Mouse (Mus musculus) liver, adult 2 months (tissue): ENCODE measurements around the gene Limk1. TPM values are rescaled to one million over a fixed set of nuclear protein-coding genes. Genes with fewer than 3 reads are reported as not detected.

Source experiments
- DNase-seq: peaks from one replicate; pipeline ENCODE4 v3.0.0-alpha.2; 2011; ENCODE audit warnings: low read depth, low spot score; ENCODE audit errors: extremely low read depth
- H3K27ac ChIP-seq: fragments of 200-500 bp; replicated peaks from 2 replicates; pipeline ENCODE4 v1.5.1; 2012; ENCODE audit warnings: low read depth, mild to moderate bottlenecking, control low read depth, inconsistent platforms, low read length; ENCODE audit not compliant: insufficient read depth
- H3K27me3 ChIP-seq: fragments of 200-500 bp; 2 replicates; pipeline ENCODE4 v1.6.1; 2012; ENCODE audit warnings: mild to moderate bottlenecking, moderate library complexity, low read length, inconsistent platforms; ENCODE audit not compliant: control insufficient read depth, insufficient read depth
- H3K36me3 ChIP-seq: fragments of 200-500 bp; 2 replicates; pipeline ENCODE4 v1.6.1; 2012; ENCODE audit warnings: low read length, inconsistent platforms; ENCODE audit not compliant: control insufficient read depth, insufficient read depth
- H3K4me1 ChIP-seq: fragments of 200-500 bp; 2 replicates; pipeline ENCODE4 v1.6.1; 2011; ENCODE audit warnings: low read length; ENCODE audit not compliant: control insufficient read depth, insufficient read depth
- H3K4me3 ChIP-seq: fragments of 200-500 bp; 2 replicates; pipeline ENCODE4 v1.5.1; 2011; ENCODE audit warnings: low read depth, mild to moderate bottlenecking, control low read depth, low read length, moderate library complexity; ENCODE audit not compliant: insufficient read depth
- H3K79me2 ChIP-seq: fragments of 200-500 bp; 2 replicates; pipeline ENCODE4 v1.6.1; 2012; ENCODE audit warnings: inconsistent platforms, mild to moderate bottlenecking, low read length, moderate library complexity; ENCODE audit not compliant: control insufficient read depth, insufficient read depth
- H3K9ac ChIP-seq: fragments of 200-500 bp; 2 replicates; pipeline ENCODE4 v1.6.1; 2012; ENCODE audit warnings: low read depth, mild to moderate bottlenecking, control low read depth, inconsistent platforms, low read length
- CTCF ChIP-seq: fragments of 200-500 bp; IDR thresholded peaks from 2 replicates; pipeline ENCODE4 v1.5.1; 2011; ENCODE audit warnings: low read depth, low read length, control low read depth
- POLR2A ChIP-seq: fragments of 200-500 bp; IDR thresholded peaks from 2 replicates; pipeline ENCODE4 v1.6.1; 2011; ENCODE audit warnings: low read length, control low read depth; ENCODE audit not compliant: insufficient read depth; ENCODE audit errors: extremely low read depth
- WGBS: fragments of 180-500 bp; shearing (Covaris S2); methylation state at CpG from one replicate; pipeline ENCODE4 v1.1.7; 2018; 5-methylcytosine and 5-hydroxymethylcytosine counted together
- polyA plus RNA-seq: library from polyadenylated mRNA; depleted of rRNA; stranded (reverse); fragments of >200 nt; gene quantifications from 2 replicates; pipeline ENCODE4 v1.2.3, GENCODE M21; 2012
- total RNA-seq: library from RNA; depleted of rRNA; stranded (reverse); fragments of >200 nt; gene quantifications from 2 replicates; pipeline ENCODE4 v1.2.3, GENCODE M21; 2014

Limk1 gene
- total and polyA plus RNA-seq, 2 experiments = 0.83 to 2.7 TPM

DNA sequence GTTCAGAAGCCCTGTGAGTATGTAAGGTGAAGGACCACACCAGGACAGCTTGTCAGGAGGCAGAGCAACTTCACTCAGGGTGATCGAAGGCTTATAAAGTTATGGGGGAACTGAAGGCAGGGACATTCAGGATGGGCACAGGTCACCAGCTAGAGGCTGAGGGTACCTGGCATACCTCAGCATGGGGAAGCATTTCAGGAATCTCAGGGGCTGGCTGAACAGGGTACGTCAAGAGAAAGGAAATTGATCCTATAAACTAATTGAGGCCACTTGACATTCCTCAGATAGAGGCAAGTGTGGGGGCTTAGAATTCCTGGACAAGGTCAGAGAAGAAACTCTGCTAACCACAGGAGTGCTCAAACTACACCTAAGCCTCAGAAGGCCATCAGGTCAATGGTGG, 7.1 kb upstream of the Limk1 start:
- DNase-seq = no peak
- no peak overlapping the region for H3K27ac ChIP-seq
- no peak overlapping the region for H3K4me3 ChIP-seq
- 92% methylated on average over 2 of the region's 2 CpGs for WGBS
- no peaks in the 10 kb centered on the region for H3K4me1 ChIP-seq
- H3K9ac ChIP-seq = no peak overlapping the region
- no peaks in the 10 kb centered on the region for H3K79me2 ChIP-seq
- TF ChIP-seq POLR2A (no peak), CTCF (no peak)
- H3K36me3 ChIP-seq = no peaks in the 10 kb centered on the region
- H3K27me3 ChIP-seq = no peaks in the 10 kb centered on the region

DNA sequence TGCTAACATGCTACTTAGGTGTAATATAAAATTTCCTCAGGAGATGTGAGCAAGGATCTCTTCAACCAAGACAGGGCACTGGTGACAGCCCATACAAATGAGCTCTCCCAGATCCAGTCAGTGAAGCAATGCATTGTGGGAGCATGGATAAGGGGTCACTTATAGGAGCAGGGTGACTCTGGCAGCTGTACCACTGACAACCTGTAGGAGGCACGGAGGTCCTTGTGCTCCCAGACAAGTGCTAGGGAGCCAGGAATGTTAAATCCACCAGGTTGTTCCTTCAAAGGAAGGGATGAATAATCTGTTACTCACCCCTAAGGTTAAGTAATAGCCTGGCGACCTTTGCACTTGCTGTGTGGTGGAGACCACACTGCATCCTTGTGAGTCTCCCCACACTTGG, 6.7 kb upstream of the Limk1 start:
- H3K27ac ChIP-seq = no peak overlapping the region
- H3K9ac ChIP-seq = no peak overlapping the region
- WGBS = 35% methylated on average over 2 of the region's 2 CpGs
- DNase-seq = no peak
- no peaks in the 10 kb centered on the region for H3K4me1 ChIP-seq
- H3K79me2 ChIP-seq = no peaks in the 10 kb centered on the region
- no peaks in the 10 kb centered on the region for H3K27me3 ChIP-seq
- no peaks in the 10 kb centered on the region for H3K36me3 ChIP-seq
- TF ChIP-seq CTCF (peak; percentile 10; the same call in 1 of the 2 replicates), POLR2A (no peak)
- no peak overlapping the region for H3K4me3 ChIP-seq

DNA sequence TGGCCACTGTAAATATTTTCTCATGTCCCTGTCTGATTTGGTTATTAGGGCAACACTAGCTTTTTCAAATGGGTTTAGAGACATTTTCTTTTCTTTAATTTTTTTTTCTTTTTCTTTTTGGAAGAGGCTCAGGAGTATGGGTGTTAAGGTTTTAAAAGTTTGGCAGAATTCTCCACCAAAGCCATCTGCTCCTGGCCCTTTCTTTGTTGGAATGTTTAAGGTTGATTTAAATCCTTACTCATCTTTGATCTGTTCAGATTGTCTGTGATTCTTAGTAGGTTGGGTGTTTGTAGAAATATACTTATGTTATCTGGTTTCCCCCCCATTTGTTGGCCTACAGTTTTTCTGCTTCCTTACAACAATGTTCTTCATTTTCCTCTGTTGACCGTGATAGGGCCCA, 4.3 kb upstream of the Limk1 start:
- H3K36me3 ChIP-seq = no peaks in the 10 kb centered on the region
- H3K27ac ChIP-seq = no peak overlapping the region
- no peaks in the 10 kb centered on the region for H3K4me1 ChIP-seq
- H3K4me3 ChIP-seq = no peak overlapping the region
- no peak overlapping the region for H3K9ac ChIP-seq
- H3K79me2 ChIP-seq = no peaks in the 10 kb centered on the region
- no peaks in the 10 kb centered on the region for H3K27me3 ChIP-seq
- TF ChIP-seq CTCF (no peak), POLR2A (no peak)
- WGBS = 94% methylated on average over 1 of the region's 1 CpGs
- DNase-seq = no peak

DNA sequence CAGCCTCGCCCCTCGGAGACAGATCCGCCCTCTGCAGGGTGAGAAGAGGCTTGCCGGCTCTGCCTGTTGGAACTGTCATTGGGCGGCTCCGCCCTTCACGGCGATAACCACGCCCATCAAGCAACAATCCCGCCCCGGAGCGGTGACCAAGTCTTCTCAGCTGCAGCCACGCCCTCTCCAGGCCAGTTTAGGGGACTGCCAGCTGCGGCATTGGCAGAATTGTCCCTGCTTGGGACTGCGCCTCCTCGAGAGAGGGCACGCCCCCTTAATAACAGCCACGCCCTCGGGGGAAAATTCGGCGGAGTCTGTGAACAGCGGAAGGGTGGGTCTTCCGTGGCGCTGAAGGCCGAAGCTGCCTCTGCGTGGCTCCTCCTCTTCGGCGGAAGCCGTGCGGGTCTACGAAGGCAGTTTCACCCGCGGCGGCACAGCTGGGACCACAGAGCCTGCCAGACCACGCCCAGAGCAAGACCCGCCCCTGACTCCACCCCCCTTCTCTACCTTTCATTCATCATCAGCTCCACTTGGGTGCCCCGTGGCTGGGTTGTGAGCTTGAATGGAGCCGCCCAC, 403 bp upstream of the Limk1 start:
- DNase-seq = peak; percentile 97
- Histone ChIP-seq H3K4me1 (no peaks in the 10 kb centered on the region), H3K9ac (0 out of 2 replicates have a peak overlapping the region, but pooled peaks have one; percentile 16), H3K79me2 (no peaks in the 10 kb centered on the region), H3K4me3 (peak overlapping the region; percentile 67), H3K36me3 (no peaks in the 10 kb centered on the region), H3K27me3 (no peaks in the 10 kb centered on the region), H3K27ac (no peak overlapping the region)
- TF ChIP-seq CTCF = peak; percentile 48; the same call in 1 of the 2 replicates
- TF ChIP-seq POLR2A = 0 out of 2 replicates have a peak, but pooled peaks have one; percentile 8
- WGBS = under 1% methylated on average over 38 of the region's 38 CpGs

DNA sequence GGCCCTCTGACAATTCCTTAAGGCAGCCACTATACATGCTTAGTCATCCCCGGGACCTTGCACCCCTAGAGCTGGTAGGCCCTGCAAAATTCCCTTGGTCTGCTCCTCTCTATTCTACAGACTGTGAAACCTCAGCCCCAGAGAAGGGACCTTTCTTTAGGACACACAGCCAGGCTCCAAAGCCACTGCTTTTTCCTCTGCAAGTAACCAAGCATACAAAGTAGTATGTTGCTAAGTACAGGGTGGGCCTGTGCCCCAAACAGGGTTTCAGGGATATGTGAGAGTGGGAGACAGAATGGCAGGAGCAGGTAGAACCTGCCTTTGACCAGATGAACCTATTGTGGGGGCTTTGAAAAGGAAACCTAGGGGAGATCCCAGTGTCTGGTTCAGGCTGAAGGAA, 1.2 kb downstream of the Limk1 start:
- TF ChIP-seq CTCF (no peak), POLR2A (no peak)
- no peak overlapping the region for H3K27ac ChIP-seq
- WGBS = 84% methylated on average over 1 of the region's 1 CpGs

DNA sequence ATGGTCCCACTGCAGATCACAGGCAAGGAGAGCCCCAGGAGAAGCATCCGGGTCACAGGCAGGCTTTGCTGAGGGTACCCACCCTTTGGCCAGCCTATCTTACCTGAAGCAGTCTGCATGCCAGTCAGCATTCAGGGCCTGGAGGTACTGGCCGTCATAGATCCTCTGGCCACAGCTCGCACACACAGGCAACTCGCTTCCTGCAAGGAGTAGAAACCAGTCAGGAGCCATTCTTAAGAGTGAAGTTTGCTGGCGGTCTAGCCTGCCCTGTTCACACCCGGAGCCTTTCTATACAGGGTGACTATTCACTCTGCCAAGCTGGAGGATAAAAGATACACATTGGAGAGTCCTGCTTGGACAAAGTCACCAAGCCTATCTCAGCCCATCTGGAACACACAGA, 1.9 kb downstream of the Limk1 start:
- TF ChIP-seq CTCF (no peak), POLR2A (no peak)
- H3K9ac ChIP-seq = no peak overlapping the region
- no peak overlapping the region for H3K4me3 ChIP-seq
- H3K79me2 ChIP-seq = no peaks in the 10 kb centered on the region
- no peak for DNase-seq
- no peaks in the 10 kb centered on the region for H3K4me1 ChIP-seq
- no peaks in the 10 kb centered on the region for H3K36me3 ChIP-seq
- no peak overlapping the region for H3K27ac ChIP-seq
- H3K27me3 ChIP-seq = no peaks in the 10 kb centered on the region
- 95% methylated on average over 6 of the region's 6 CpGs for WGBS

More for the DNA sequence above, 1.2 kb downstream of the Limk1 start:
- no peaks in the 10 kb centered on the region for H3K36me3 ChIP-seq
- H3K79me2 ChIP-seq = no peaks in the 10 kb centered on the region
- no peak overlapping the region for H3K9ac ChIP-seq
- H3K27me3 ChIP-seq = no peaks in the 10 kb centered on the region
- no peaks in the 10 kb centered on the region for H3K4me1 ChIP-seq
- H3K4me3 ChIP-seq = no peak overlapping the region
- DNase-seq = no peak
